Mouse (Mus musculus) liver, embryonic 15.5 days (tissue): ENCODE data around the gene Mypn. TPM values are rescaled to one million over a fixed set of nuclear protein-coding genes. Genes with fewer than 3 reads are reported as not detected.

Source experiments
- ATAC-seq: fragments of 200-750 bp; cut with Nextera tagmentation; 2 replicates; pipeline ENCODE4 v1.8.0; 2017; ENCODE audit warnings: moderate number of reproducible peaks, mild to moderate bottlenecking, moderate library complexity; ENCODE audit not compliant: insufficient read depth
- H3K27ac ChIP-seq: fragments of 300-500 bp; sonication (generic); replicated peaks from 2 replicates; pipeline ENCODE4 v1.5.1; 2015; ENCODE audit warnings: mild to moderate bottlenecking, inconsistent platforms
- H3K27me3 ChIP-seq: fragments of 300-500 bp; sonication (generic); 2 replicates; pipeline ENCODE4 v1.6.1; 2015; ENCODE audit warnings: mild to moderate bottlenecking, inconsistent platforms
- H3K36me3 ChIP-seq: fragments of 300-500 bp; sonication (generic); replicated peaks from 2 replicates; pipeline ENCODE4 v1.6.1; 2015; ENCODE audit warnings: moderate library complexity, mild to moderate bottlenecking, inconsistent platforms
- H3K4me1 ChIP-seq: fragments of 300-500 bp; sonication (generic); replicated peaks from 2 replicates; pipeline ENCODE4 v1.6.1; 2015; ENCODE audit warnings: inconsistent platforms
- H3K4me2 ChIP-seq: fragments of 300-500 bp; sonication (generic); 2 replicates; pipeline ENCODE4 v1.6.1; 2015; ENCODE audit warnings: moderate library complexity, mild to moderate bottlenecking, inconsistent platforms
- H3K4me3 ChIP-seq: fragments of 300-500 bp; sonication (generic); replicated peaks from 2 replicates; pipeline ENCODE4 v1.5.1; 2015; ENCODE audit warnings: mild to moderate bottlenecking, inconsistent platforms
- H3K9ac ChIP-seq: fragments of 300-500 bp; sonication (generic); 2 replicates; pipeline ENCODE4 v1.6.1; 2015; ENCODE audit warnings: moderate library complexity, mild to moderate bottlenecking, inconsistent platforms
- H3K9me3 ChIP-seq: fragments of 300-500 bp; sonication (generic); replicated peaks from 2 replicates; pipeline ENCODE4 v1.6.1; 2016; ENCODE audit warnings: inconsistent platforms
- WGBS: fragments of 180-500 bp; shearing (Covaris S2); methylation state at CpG from one replicate; pipeline ENCODE4 v1.1.7; 2015; ENCODE audit warnings: mixed read lengths; ENCODE audit not compliant: insufficient replicate concordance; 5-methylcytosine and 5-hydroxymethylcytosine counted together
- polyA plus RNA-seq: library from polyadenylated mRNA; unstranded; fragments of >200 nt; fragmentation: Nextera tagmentation; extraction: Ambion mirVana; gene quantifications from 2 replicates; pipeline ENCODE4 v1.2.1, GENCODE M21; 2015

The Mypn gene
- polyA plus RNA-seq = 0.21 and 0.30 TPM in 2 replicates

- no peak within 1 kb of the TSS for H3K9ac ChIP-seq
- H3K4me2 ChIP-seq = no peak within 1 kb of the TSS
- no peaks in the 10 kb centered on the region for H3K9me3 ChIP-seq
- H3K4me3 ChIP-seq = no peak within 1 kb of the TSS
- ATAC-seq = no peak
- 76% methylated on average over 15 of the region's 15 CpGs for WGBS
- H3K4me1 ChIP-seq = peaks cover 11% of the 10 kb centered on the region
- no peaks in the 10 kb centered on the region for H3K36me3 ChIP-seq
- H3K27me3 ChIP-seq = no peaks in the 10 kb centered on the region
- no peak within 1 kb of the TSS for H3K27ac ChIP-seq
Observed at GRCm38 (mm10) chr10:63203728-63204127, at the start of gene Mypn. Mypn (minus strand) TSS chr10:63203952.

GRCm38 (mm10) chr10:63248421-63248820 is 44.7 kb upstream of the Mypn start:
- Histone ChIP-seq H3K9me3 (no peaks in the 10 kb centered on the region), H3K9ac (no peak overlapping the region), H3K4me1 (peaks cover 18% of the 10 kb centered on the region), H3K4me3 (no peak overlapping the region), H3K27me3 (no peaks in the 10 kb centered on the region), H3K36me3 (peaks cover 49% of the 10 kb centered on the region), H3K4me2 (no peak overlapping the region), H3K27ac (no peak overlapping the region)
- WGBS = 82% methylated on average over 6 of the region's 6 CpGs
- ATAC-seq = no peak

GRCm38 (mm10) chr10:63247457-63247856 is 43.7 kb upstream of the Mypn start:
- WGBS = 50% methylated on average over 7 of the region's 7 CpGs
- H3K9me3 ChIP-seq = no peaks in the 10 kb centered on the region
- peaks cover 25% of the 10 kb centered on the region for H3K4me1 ChIP-seq
- H3K4me2 ChIP-seq = peak overlapping the region; percentile 13; the same call in 1 of the 2 replicates
- no peak for ATAC-seq
- H3K27me3 ChIP-seq = no peaks in the 10 kb centered on the region
- H3K9ac ChIP-seq = no peak overlapping the region
- H3K36me3 ChIP-seq = peaks cover 39% of the 10 kb centered on the region
- 0 out of 2 replicates have a peak overlapping the region, but pooled peaks have one; percentile 14 for H3K27ac ChIP-seq
- H3K4me3 ChIP-seq = no peak overlapping the region

GRCm38 (mm10) chr10:63245846-63246245 is 42.1 kb upstream of the Mypn start:
- Histone ChIP-seq H3K27ac (no peak overlapping the region), H3K4me3 (peak overlapping the region; percentile 25), H3K9me3 (no peaks in the 10 kb centered on the region), H3K36me3 (peaks cover 32% of the 10 kb centered on the region), H3K4me2 (peak overlapping the region; percentile 46), H3K4me1 (peaks cover 28% of the 10 kb centered on the region), H3K9ac (no peak overlapping the region), H3K27me3 (no peaks in the 10 kb centered on the region)
- WGBS = 68% methylated on average over 3 of the region's 3 CpGs
- no peak for ATAC-seq

- H3K4me1 ChIP-seq = peaks cover 28% of the 10 kb centered on the region
- H3K9ac ChIP-seq = peak overlapping the region; percentile 95
- H3K4me2 ChIP-seq = peak overlapping the region; percentile 69
- H3K36me3 ChIP-seq = peaks cover 21% of the 10 kb centered on the region
- peak overlapping the region; percentile 99 for H3K27ac ChIP-seq
- H3K9me3 ChIP-seq = no peaks in the 10 kb centered on the region
- no peak for ATAC-seq
- peak overlapping the region; percentile 82 for H3K4me3 ChIP-seq
- H3K27me3 ChIP-seq = 0 out of 2 replicates have a peak, but pooled peaks cover 2% of the 10 kb centered on the region
- 13% methylated on average over 5 of the region's 5 CpGs for WGBS
Observed at GRCm38 (mm10) chr10:63244746-63245145, 41.0 kb upstream of the Mypn start.

- Histone ChIP-seq H3K36me3 (peaks cover 17% of the 10 kb centered on the region), H3K4me3 (peak overlapping the region; percentile 82), H3K9me3 (no peaks in the 10 kb centered on the region), H3K9ac (peak overlapping the region; percentile 95), H3K27ac (peak overlapping the region; percentile 99), H3K27me3 (0 out of 2 replicates have a peak, but pooled peaks cover 6% of the 10 kb centered on the region), H3K4me1 (peaks cover 28% of the 10 kb centered on the region), H3K4me2 (peak overlapping the region; percentile 69)
- ATAC-seq = peak; percentile 54
- WGBS = under 1% methylated on average over 41 of the region's 41 CpGs
Observed at GRCm38 (mm10) chr10:63244055-63244671, 40.4 kb upstream of the Mypn start.

- H3K27ac ChIP-seq = peak within 1 kb of the TSS; percentile 99
- H3K36me3 ChIP-seq = peaks cover 15% of the 10 kb centered on the region
- H3K4me3 ChIP-seq = peak within 1 kb of the TSS; percentile 82
- H3K9me3 ChIP-seq = no peaks in the 10 kb centered on the region
- H3K4me2 ChIP-seq = peak within 1 kb of the TSS; percentile 70
- WGBS = under 1% methylated on average over 44 of the region's 44 CpGs
- ATAC-seq = peak; percentile 100
- peak within 1 kb of the TSS; percentile 95 for H3K9ac ChIP-seq
- H3K27me3 ChIP-seq = 0 out of 2 replicates have a peak, but pooled peaks cover 6% of the 10 kb centered on the region
- peaks cover 26% of the 10 kb centered on the region for H3K4me1 ChIP-seq
Observed at GRCm38 (mm10) chr10:63243493-63244054, 39.8 kb upstream of the Mypn start, which contains the start of gene Herc4. Herc4 (plus strand) TSS chr10:63243810.

GRCm38 (mm10) chr10:63242798-63243435 is 39.2 kb upstream of the Mypn start:
- peak overlapping the region; percentile 82 for H3K4me3 ChIP-seq
- H3K4me1 ChIP-seq = peaks cover 26% of the 10 kb centered on the region
- no peak for ATAC-seq
- WGBS = 14% methylated on average over 12 of the region's 12 CpGs
- H3K27ac ChIP-seq = peak overlapping the region; percentile 99
- 0 out of 2 replicates have a peak, but pooled peaks cover 6% of the 10 kb centered on the region for H3K27me3 ChIP-seq
- peak overlapping the region; percentile 70 for H3K4me2 ChIP-seq
- H3K9ac ChIP-seq = peak overlapping the region; percentile 49; the same call in 1 of the 2 replicates
- H3K36me3 ChIP-seq = peaks cover 13% of the 10 kb centered on the region
- no peaks in the 10 kb centered on the region for H3K9me3 ChIP-seq

GRCm38 (mm10) chr10:63240868-63241271 is 37.1 kb upstream of the Mypn start:
- H3K4me3 ChIP-seq = no peak overlapping the region
- WGBS = 73% methylated on average over 2 of the region's 2 CpGs
- H3K27ac ChIP-seq = no peak overlapping the region
- H3K9me3 ChIP-seq = no peaks in the 10 kb centered on the region
- no peak for ATAC-seq
- H3K4me2 ChIP-seq = no peak overlapping the region
- no peak overlapping the region for H3K9ac ChIP-seq
- peaks cover 23% of the 10 kb centered on the region for H3K4me1 ChIP-seq
- peaks cover 6% of the 10 kb centered on the region for H3K36me3 ChIP-seq
- 0 out of 2 replicates have a peak, but pooled peaks cover 6% of the 10 kb centered on the region for H3K27me3 ChIP-seq

- 73% methylated on average over 2 of the region's 2 CpGs for WGBS
- H3K4me3 ChIP-seq = no peak overlapping the region
- H3K36me3 ChIP-seq = no peaks in the 10 kb centered on the region
- peaks cover 15% of the 10 kb centered on the region for H3K4me1 ChIP-seq
- no peaks in the 10 kb centered on the region for H3K9me3 ChIP-seq
- no peak for ATAC-seq
- no peak overlapping the region for H3K4me2 ChIP-seq
- H3K27ac ChIP-seq = no peak overlapping the region
- H3K9ac ChIP-seq = no peak overlapping the region
- 0 out of 2 replicates have a peak, but pooled peaks cover 6% of the 10 kb centered on the region for H3K27me3 ChIP-seq
Observed at GRCm38 (mm10) chr10:63239848-63240247, 36.1 kb upstream of the Mypn start.

- no peak overlapping the region for H3K4me3 ChIP-seq
- WGBS = 58% methylated on average over 4 of the region's 4 CpGs
- no peak for ATAC-seq
- H3K9ac ChIP-seq = no peak overlapping the region
- 0 out of 2 replicates have a peak, but pooled peaks cover 6% of the 10 kb centered on the region for H3K27me3 ChIP-seq
- H3K4me1 ChIP-seq = peaks cover 13% of the 10 kb centered on the region
- no peak overlapping the region for H3K27ac ChIP-seq
- no peaks in the 10 kb centered on the region for H3K9me3 ChIP-seq
- no peak overlapping the region for H3K4me2 ChIP-seq
- no peaks in the 10 kb centered on the region for H3K36me3 ChIP-seq
Observed at GRCm38 (mm10) chr10:63238090-63238489, 34.3 kb upstream of the Mypn start.
